In genomic region chr11:52832311-52832675, GRCm38 (mm10) we compare ENCODE assay signal across 11 mouse cellular contexts.
"Had no signal": no experiment of that assay in that cellular context is flagged by ENCODE, and none has a peak within 500 bp of the region (broad histone marks: within the 10 kb centered on the region; RNA-seq: fewer than 3 reads in every experiment).

No protein-coding gene starts in this region.

- DNase-seq: lung, adult 18-20 months; lung, embryonic 14.5 days; lung, postnatal 10 days; lung, postnatal 4 days; right cerebral cortex, adult 18-20 months; right cerebral cortex, postnatal 25 days; right cerebral cortex, postnatal 4 days; spleen, adult 18-20 months; thymus, adult 18-20 months; thymus, postnatal 14 days; thymus, postnatal 36 days had no signal
